Mouse (Mus musculus) kidney, adult 2 months (tissue): Measurements from ENCODE around the gene Rnf43.

ENCODE experiments used
- CTCF ChIP-seq: fragments of 200-500 bp; conservative IDR thresholded peaks from 2 replicates; pipeline ENCODE4 v1.5.1; 2011; ENCODE audit warnings: low read depth, mild to moderate bottlenecking, control low read depth, low read length, moderate library complexity, mixed read lengths; ENCODE audit not compliant: insufficient read depth, insufficient read length
- POLR2A ChIP-seq: fragments of 200-500 bp; IDR thresholded peaks from one replicate; pipeline ENCODE4 v1.6.1; 2011; ENCODE audit warnings: low read depth, low read length, control low read depth

- no peak for TF ChIP-seq CTCF
- no peak for TF ChIP-seq POLR2A
Observed at GRCm38 (mm10) chr11:87757001-87757954, 94.8 kb downstream of the Rnf43 start.
